Comparison of ENCODE assay signal across 18 mouse cellular contexts in genomic region chr14:24760926-24761325, GRCm38 (mm10).
A peak's percentile ranks its signal among the peaks of the same experiment; 100 is the strongest.
DNase-seq lines count a peak whose midpoint lies in the region; ATAC-seq and TF ChIP-seq lines count a peak whose summit lies in the region.
"Had no signal": no experiment of that assay in that cellular context is flagged by ENCODE, and none has a peak within 500 bp of the region (broad histone marks: within the 10 kb centered on the region; RNA-seq: fewer than 3 reads in every experiment).

No protein-coding gene starts in this region.

- 0 out of 2 replicates have a peak, but pooled peaks have one; percentile 15 for ATAC-seq in hindbrain, embryonic 12.5 days (ENCODE audit: low FRiP score)
- no peak for ATAC-seq in hindbrain, embryonic 14.5 days (ENCODE audit: low FRiP score)
- peak; percentile 59; the same call in 1 of the 2 replicates for ATAC-seq in forebrain, postnatal 0 days
- peak; percentile 59; the same call in 1 of the 2 replicates for ATAC-seq in midbrain, embryonic 13.5 days
- ATAC-seq: intestine, embryonic 16.5 days had no signal

- H3K27ac ChIP-seq in hindbrain, embryonic 12.5 days, result peak overlapping the region; percentile 8; the same call in 1 of the 2 replicates
- H3K27ac ChIP-seq in hindbrain, embryonic 14.5 days, result no peak overlapping the region
- H3K27ac ChIP-seq in forebrain, postnatal 0 days (ENCODE audit: low read depth, low read length), result 0 out of 2 replicates have a peak overlapping the region, but pooled peaks have one; percentile 54
- peak overlapping the region; percentile 48 for H3K27ac ChIP-seq in midbrain, embryonic 13.5 days
- H3K27ac ChIP-seq: limb, embryonic 10.5 days had no signal

- no peak overlapping the region for H3K4me2 ChIP-seq in hindbrain, embryonic 12.5 days (replicated peaks)
- no peak overlapping the region for H3K4me2 ChIP-seq in hindbrain, embryonic 14.5 days (replicated peaks)
- H3K4me2 ChIP-seq in forebrain, postnatal 0 days (ENCODE audit: low read depth), result no peak overlapping the region
- no peak overlapping the region for H3K4me2 ChIP-seq in midbrain, embryonic 13.5 days (replicated peaks)
- H3K4me2 ChIP-seq: neural tube, embryonic 13.5 days had no signal

- no peaks in the 10 kb centered on the region for H3K36me3 ChIP-seq in hindbrain, embryonic 12.5 days
- no peaks in the 10 kb centered on the region for H3K36me3 ChIP-seq in hindbrain, embryonic 14.5 days (replicated peaks; ENCODE audit: control insufficient read depth, insufficient read depth)
- no peaks in the 10 kb centered on the region for H3K36me3 ChIP-seq in forebrain, postnatal 0 days (ENCODE audit: insufficient read depth)
- H3K36me3 ChIP-seq in midbrain, embryonic 13.5 days, result no peaks in the 10 kb centered on the region
- H3K36me3 ChIP-seq: limb, embryonic 10.5 days; neural tube, embryonic 13.5 days had no signal

- H3K9ac ChIP-seq in hindbrain, embryonic 12.5 days, result no peak overlapping the region
- H3K9ac ChIP-seq in hindbrain, embryonic 14.5 days, result no peak overlapping the region
- H3K9ac ChIP-seq in forebrain, postnatal 0 days, result no peak overlapping the region
- H3K9ac ChIP-seq in midbrain, embryonic 13.5 days (replicated peaks), result no peak overlapping the region
- H3K9ac ChIP-seq: neural tube, embryonic 13.5 days had no signal

- no peak for DNase-seq in hindbrain, embryonic 14.5 days (ENCODE audit: low spot score)
- peak; percentile 30 for DNase-seq in forebrain, postnatal 0 days
- no peak for DNase-seq in left cerebral cortex, postnatal 10 days (ENCODE audit: extremely low spot score in 1 of 2, low spot score in 2 of 2)
- DNase-seq in thymus, postnatal 10 days (ENCODE audit: low spot score in 2 of 2), result no peak
- DNase-seq in cerebellum, adult 8-10 months, result no peak
- DNase-seq: adrenal gland, postnatal 36 days; cerebellum, adult 11 months; kidney, adult 9 months; kidney, postnatal 14 days; liver; lung, postnatal 4 days; thymus, adult 2 months had no signal

- WGBS in hindbrain, embryonic 12.5 days, result 73% methylated on average over 1 of the region's 1 CpGs
- 48% methylated on average over 1 of the region's 1 CpGs for WGBS in hindbrain, embryonic 14.5 days
- 29% methylated on average over 1 of the region's 1 CpGs for WGBS in forebrain, postnatal 0 days
- 18% methylated on average over 1 of the region's 1 CpGs for WGBS in midbrain, embryonic 13.5 days

- TF ChIP-seq CTCF in forebrain, postnatal 0 days (IDR thresholded peaks at IDR 0.05; ENCODE audit: low read depth), result no peak

- H3K4me1 ChIP-seq in hindbrain, embryonic 12.5 days, result peaks cover 50% of the 10 kb centered on the region
- H3K4me1 ChIP-seq in hindbrain, embryonic 14.5 days (replicated peaks; ENCODE audit: control insufficient read depth, insufficient read depth, low read length), result peaks cover 29% of the 10 kb centered on the region
- H3K4me1 ChIP-seq in forebrain, postnatal 0 days (ENCODE audit: insufficient read depth), result peaks cover 23% of the 10 kb centered on the region
- peaks cover 71% of the 10 kb centered on the region for H3K4me1 ChIP-seq in midbrain, embryonic 13.5 days (replicated peaks)

- intact Hi-C loops in left cerebral cortex, postnatal 10 days (cut with DNase I), result no loop called here

- H3K4me3 ChIP-seq in hindbrain, embryonic 12.5 days, result no peak overlapping the region
- H3K4me3 ChIP-seq in hindbrain, embryonic 14.5 days (replicated peaks; ENCODE audit: low read length), result no peak overlapping the region
- no peak overlapping the region for H3K4me3 ChIP-seq in forebrain, postnatal 0 days (ENCODE audit: low read depth, low read length)
- no peak overlapping the region for H3K4me3 ChIP-seq in midbrain, embryonic 13.5 days (replicated peaks)
- H3K4me3 ChIP-seq: limb, embryonic 10.5 days; myocyte; neural tube, embryonic 13.5 days had no signal

- no peaks in the 10 kb centered on the region for H3K9me3 ChIP-seq in hindbrain, embryonic 12.5 days (replicated peaks)
- H3K9me3 ChIP-seq in hindbrain, embryonic 14.5 days (ENCODE audit: control insufficient read depth, low read length), result no peaks in the 10 kb centered on the region
- H3K9me3 ChIP-seq in forebrain, postnatal 0 days (ENCODE audit: low read length), result no peaks in the 10 kb centered on the region
- no peaks in the 10 kb centered on the region for H3K9me3 ChIP-seq in midbrain, embryonic 13.5 days
- H3K9me3 ChIP-seq: limb, embryonic 10.5 days; neural tube, embryonic 13.5 days had no signal

- H3K27me3 ChIP-seq in hindbrain, embryonic 12.5 days, result no peaks in the 10 kb centered on the region
- no peaks in the 10 kb centered on the region for H3K27me3 ChIP-seq in hindbrain, embryonic 14.5 days (ENCODE audit: control insufficient read depth, insufficient read depth, low read length)
- no peaks in the 10 kb centered on the region for H3K27me3 ChIP-seq in forebrain, postnatal 0 days (ENCODE audit: insufficient read depth, low read length)
- H3K27me3 ChIP-seq in midbrain, embryonic 13.5 days, result no peaks in the 10 kb centered on the region
- H3K27me3 ChIP-seq: neural tube, embryonic 13.5 days had no signal
